Mouse (Mus musculus): ENCODE measurements around the gene 1600002K03Rik. TPM values are rescaled to one million over a fixed set of nuclear protein-coding genes. Genes with fewer than 3 reads are reported as not detected.

1600002K03Rik gene
- polyA plus RNA-seq (2017; shearing (Covaris generic)) = 31.4 TPM

GRCm38 (mm10) chr10:80172527-80173292 lies at the start of gene 1600002K03Rik:
Gene 1600002K03Rik (plus strand): TSS chr10:80172944.

GRCm38 (mm10) chr10:80138553-80139438 lies 33.9 kb upstream of the 1600002K03Rik start, which contains the start of gene Atp5d:
Gene Atp5d (plus strand): TSS chr10:80138632.

GRCm38 (mm10) chr10:80140666-80141035 lies 32.1 kb upstream of the 1600002K03Rik start, which contains the start of gene Cbarp:
Gene Cbarp (minus strand): TSS chr10:80140835.

GRCm38 (mm10) chr10:80147719-80148601 lies 24.8 kb upstream of the 1600002K03Rik start, which contains the start of gene Midn:
Gene Midn (plus strand): TSS chr10:80148272.

GRCm38 (mm10) chr10:80165392-80166128 lies 7.2 kb upstream of the 1600002K03Rik start, which contains the start of gene Cirbp:
Gene Cirbp (plus strand): TSS chr10:80165985.

GRCm38 (mm10) chr10:80179068-80180051 lies 6.6 kb downstream of the 1600002K03Rik start, which contains the start of gene Efna2:
Gene Efna2 (plus strand): TSS chr10:80179482.

Other genes starting within 250 kb of the 1600002K03Rik start
- gene Arid3a, start 245.9 kb upstream of the 1600002K03Rik start, polyA plus RNA-seq (2017; shearing (Covaris generic)) = 12.7 TPM
- 78.4 TPM for gene Wdr18, start 212.8 kb upstream of the 1600002K03Rik start, polyA plus RNA-seq (2017; shearing (Covaris generic))
- not detected for gene Grin3b, start 202.2 kb upstream of the 1600002K03Rik start, polyA plus RNA-seq (2017; shearing (Covaris generic))
- gene Tmem259, start 188.6 kb upstream of the 1600002K03Rik start, polyA plus RNA-seq (2017; shearing (Covaris generic)) = 6.6 TPM
- 1,121 TPM for gene Cnn2, start 184.4 kb upstream of the 1600002K03Rik start, polyA plus RNA-seq (2017; shearing (Covaris generic))
- 76.2 TPM for gene Abca7, start 176.4 kb upstream of the 1600002K03Rik start, polyA plus RNA-seq (2017; shearing (Covaris generic))
- gene Arhgap45, start 156.3 kb upstream of the 1600002K03Rik start, polyA plus RNA-seq (2017; shearing (Covaris generic)) = 886 TPM
- 193 TPM for gene Polr2e, start 133.1 kb upstream of the 1600002K03Rik start, polyA plus RNA-seq (2017; shearing (Covaris generic))
- gene Gpx4, start 125.8 kb upstream of the 1600002K03Rik start, polyA plus RNA-seq (2017; shearing (Covaris generic)) = 519 TPM
- 66.2 TPM for gene Sbno2, start 67.4 kb upstream of the 1600002K03Rik start, polyA plus RNA-seq (2017; shearing (Covaris generic))
- gene Stk11, start 57.1 kb upstream of the 1600002K03Rik start, polyA plus RNA-seq (2017; shearing (Covaris generic)) = 13.7 TPM
- gene Atp5d, start 34.3 kb upstream of the 1600002K03Rik start, polyA plus RNA-seq (2017; shearing (Covaris generic)) = 476 TPM
- 2.1 TPM for gene Cbarp, start 32.1 kb upstream of the 1600002K03Rik start, polyA plus RNA-seq (2017; shearing (Covaris generic))
- gene Midn, start 24.7 kb upstream of the 1600002K03Rik start, polyA plus RNA-seq (2017; shearing (Covaris generic)) = 3.1 TPM
- gene Cirbp, start 7.0 kb upstream of the 1600002K03Rik start, polyA plus RNA-seq (2017; shearing (Covaris generic)) = 100 TPM
- 0.46 TPM for gene Efna2, start 6.5 kb downstream of the 1600002K03Rik start, polyA plus RNA-seq (2017; shearing (Covaris generic))
- 112 TPM for gene Mum1, start 53.5 kb downstream of the 1600002K03Rik start, polyA plus RNA-seq (2017; shearing (Covaris generic))
- 282 TPM for gene Ndufs7, start 76.2 kb downstream of the 1600002K03Rik start, polyA plus RNA-seq (2017; shearing (Covaris generic))
- 1.6 TPM for gene Gamt, start 88.1 kb downstream of the 1600002K03Rik start, polyA plus RNA-seq (2017; shearing (Covaris generic))
- 50.4 TPM for gene Dazap1, start 88.5 kb downstream of the 1600002K03Rik start, polyA plus RNA-seq (2017; shearing (Covaris generic))
- gene Rps15, start 119.5 kb downstream of the 1600002K03Rik start, polyA plus RNA-seq (2017; shearing (Covaris generic)) = 984 TPM
- 0.18 TPM for gene Apc2, start 123.0 kb downstream of the 1600002K03Rik start, polyA plus RNA-seq (2017; shearing (Covaris generic))
- gene 2310011J03Rik, start 147.6 kb downstream of the 1600002K03Rik start, polyA plus RNA-seq (2017; shearing (Covaris generic)) = 82.1 TPM
- gene Pcsk4, start 156.6 kb downstream of the 1600002K03Rik start, polyA plus RNA-seq (2017; shearing (Covaris generic)) = 15.5 TPM
- gene Reep6, start 157.0 kb downstream of the 1600002K03Rik start, polyA plus RNA-seq (2017; shearing (Covaris generic)) = 0.31 TPM
- not detected for gene Adamtsl5, start 175.5 kb downstream of the 1600002K03Rik start, polyA plus RNA-seq (2017; shearing (Covaris generic))
- not detected for gene Plk5, start 183.5 kb downstream of the 1600002K03Rik start, polyA plus RNA-seq (2017; shearing (Covaris generic))
- 0.16 TPM for gene Mex3d, start 214.7 kb downstream of the 1600002K03Rik start, polyA plus RNA-seq (2017; shearing (Covaris generic))
- gene Mbd3, start 226.6 kb downstream of the 1600002K03Rik start, polyA plus RNA-seq (2017; shearing (Covaris generic)) = 36.7 TPM
- gene Uqcr11, start 233.9 kb downstream of the 1600002K03Rik start, polyA plus RNA-seq (2017; shearing (Covaris generic)) = 302 TPM

Measured in activated CD4-positive, CD25-positive, alpha-beta regulatory T cell, adult 9 weeks (primary cell).